Mouse (Mus musculus) G1E (cell line): ENCODE data around the gene Gm13420.

Source experiments
- CTCF ChIP-seq: IDR thresholded peaks from 2 replicates; pipeline ENCODE4 v1.5.1; 2012; ENCODE audit warnings: low read depth, low read length, inconsistent platforms, mixed read lengths
- POLR2AphosphoS5 ChIP-seq: IDR thresholded peaks from 2 replicates; pipeline ENCODE4 v1.6.1; 2012; ENCODE audit warnings: low read depth, low read length, inconsistent platforms; ENCODE audit not compliant: insufficient replicate concordance
- TAL1 ChIP-seq: conservative IDR thresholded peaks from 2 replicates; pipeline ENCODE4 v1.6.1; 2012; ENCODE audit warnings: low read depth, low read length, inconsistent platforms, mixed read lengths

GRCm38 (mm10) chr2:29711038-29711437 lies 40.4 kb downstream of the Gm13420 start:
- no peak for TF ChIP-seq TAL1
- no peak for TF ChIP-seq CTCF
- TF ChIP-seq POLR2AphosphoS5: no peak
